ENCODE assay signal across 14 mouse cellular contexts in genomic region chr12:15684311-15684710, GRCm38 (mm10).
"Had no signal": no experiment of that assay in that cellular context is flagged by ENCODE, and none has a peak within 500 bp of the region (broad histone marks: within the 10 kb centered on the region; RNA-seq: fewer than 3 reads in every experiment).

No protein-coding gene starts in this region.

- H3K27me3 ChIP-seq: intestine, embryonic 15.5 days; limb, embryonic 13.5 days; lung, embryonic 15.5 days; neural tube, embryonic 12.5 days had no signal

- H3K4me2 ChIP-seq: intestine, embryonic 15.5 days; limb, embryonic 13.5 days; lung, embryonic 15.5 days; neural tube, embryonic 12.5 days had no signal

- H3K9ac ChIP-seq: intestine, embryonic 15.5 days; limb, embryonic 13.5 days; liver, embryonic 14.5 days; lung, embryonic 15.5 days; neural tube, embryonic 12.5 days had no signal

- DNase-seq: kidney, adult 18-20 months; kidney, postnatal 10 days; kidney, postnatal 4 days; left cerebral cortex, postnatal 4 days; midbrain, embryonic 14.5 days; right cerebral cortex, postnatal 4 days; thymus, adult 2 months; thymus, postnatal 25 days had no signal

- ATAC-seq: intestine, embryonic 15.5 days had no signal

- H3K4me1 ChIP-seq: intestine, embryonic 15.5 days; limb, embryonic 13.5 days; lung, embryonic 15.5 days; midbrain, embryonic 10.5 days; neural tube, embryonic 12.5 days had no signal

- H3K4me3 ChIP-seq: intestine, embryonic 15.5 days; limb, embryonic 13.5 days; lung, embryonic 15.5 days; midbrain, embryonic 10.5 days; neural tube, embryonic 12.5 days had no signal

- H3K36me3 ChIP-seq: intestine, embryonic 15.5 days; limb, embryonic 13.5 days; lung, embryonic 15.5 days; midbrain, embryonic 10.5 days; neural tube, embryonic 12.5 days had no signal

- H3K9me3 ChIP-seq: intestine, embryonic 15.5 days; limb, embryonic 13.5 days; lung, embryonic 15.5 days; midbrain, embryonic 10.5 days; neural tube, embryonic 12.5 days had no signal

- H3K27ac ChIP-seq: intestine, embryonic 15.5 days; limb, embryonic 13.5 days; liver, embryonic 14.5 days; lung, embryonic 15.5 days; midbrain, embryonic 10.5 days; neural tube, embryonic 12.5 days had no signal
